Mouse (Mus musculus) hindbrain, embryonic 15.5 days (tissue): Measurements from ENCODE around the gene Foxo1. TPM values are rescaled to one million over a fixed set of nuclear protein-coding genes. Genes with fewer than 3 reads are reported as not detected.
A peak's percentile ranks its signal among the peaks of the same experiment; 100 is the strongest.

ENCODE experiments used
- ATAC-seq: fragments of 200-750 bp; cut with Nextera tagmentation; 2 replicates; pipeline ENCODE4 v1.8.0; 2017; ENCODE audit warnings: low read depth, moderate number of reproducible peaks, moderate TSS enrichment; ENCODE audit not compliant: low FRiP score
- H3K27ac ChIP-seq: fragments of 300-500 bp; sonication (generic); replicated peaks from 2 replicates; pipeline ENCODE4 v1.5.1; 2015; ENCODE audit warnings: mild to moderate bottlenecking, inconsistent platforms
- H3K27me3 ChIP-seq: fragments of 300-500 bp; sonication (generic); 2 replicates; pipeline ENCODE4 v1.6.1; 2015; ENCODE audit warnings: control low read depth, inconsistent platforms
- H3K36me3 ChIP-seq: fragments of 300-500 bp; sonication (generic); 2 replicates; pipeline ENCODE4 v1.6.1; 2015; ENCODE audit warnings: control low read depth, inconsistent platforms
- H3K4me1 ChIP-seq: fragments of 300-500 bp; sonication (generic); replicated peaks from 2 replicates; pipeline ENCODE4 v1.6.1; 2015; ENCODE audit warnings: control low read depth, inconsistent platforms
- H3K4me2 ChIP-seq: fragments of 300-500 bp; sonication (generic); 2 replicates; pipeline ENCODE4 v1.6.1; 2015; ENCODE audit warnings: moderate library complexity, mild to moderate bottlenecking, inconsistent platforms
- H3K4me3 ChIP-seq: fragments of 300-500 bp; sonication (generic); 2 replicates; pipeline ENCODE4 v1.5.1; 2015; ENCODE audit warnings: mild to moderate bottlenecking, inconsistent platforms
- H3K9ac ChIP-seq: fragments of 300-500 bp; sonication (generic); 2 replicates; pipeline ENCODE4 v1.6.1; 2015; ENCODE audit warnings: inconsistent platforms
- H3K9me3 ChIP-seq: fragments of 300-500 bp; sonication (generic); 2 replicates; pipeline ENCODE4 v1.6.1; 2016; ENCODE audit warnings: control low read depth, inconsistent platforms
- WGBS: fragments of 180-500 bp; shearing (Covaris S2); methylation state at CpG from one replicate; pipeline ENCODE4 v1.1.7; 2015; 5-methylcytosine and 5-hydroxymethylcytosine counted together
- polyA plus RNA-seq: library from polyadenylated mRNA; unstranded; fragments of >200 nt; fragmentation: Nextera tagmentation; extraction: Ambion mirVana; gene quantifications from 2 replicates; pipeline ENCODE4 v1.2.1, GENCODE M21; 2015

The Foxo1 gene
- polyA plus RNA-seq, 1 experiment from 2014 or later: 3.4 TPM

- H3K4me3 ChIP-seq: peak overlapping the region; percentile 84
Observed at GRCm38 (mm10) chr3:52269514-52270351, 1.6 kb downstream of the Foxo1 start.

GRCm38 (mm10) chr3:52270511-52270910 is 2.4 kb downstream of the Foxo1 start:
- peaks cover 41% of the 10 kb centered on the region for H3K27me3 ChIP-seq
- H3K4me2 ChIP-seq: peak overlapping the region; percentile 76
- H3K4me1 ChIP-seq: peaks cover 33% of the 10 kb centered on the region
- no peaks in the 10 kb centered on the region for H3K9me3 ChIP-seq
- 41% methylated on average over 3 of the region's 3 CpGs for WGBS
- no peaks in the 10 kb centered on the region for H3K36me3 ChIP-seq
- no peak overlapping the region for H3K27ac ChIP-seq
- H3K4me3 ChIP-seq: peak overlapping the region; percentile 84
- ATAC-seq: no peak
- H3K9ac ChIP-seq: no peak overlapping the region

More at GRCm38 (mm10) chr3:52269514-52270351, 1.6 kb downstream of the Foxo1 start:
- Histone ChIP-seq H3K4me1 (peaks cover 33% of the 10 kb centered on the region), H3K27me3 (peaks cover 46% of the 10 kb centered on the region), H3K36me3 (no peaks in the 10 kb centered on the region), H3K4me2 (peak overlapping the region; percentile 76), H3K9me3 (no peaks in the 10 kb centered on the region), H3K9ac (peak overlapping the region; percentile 45), H3K27ac (no peak overlapping the region)
- ATAC-seq: no peak
- under 1% methylated on average over 55 of the region's 55 CpGs for WGBS

GRCm38 (mm10) chr3:52271376-52271775 is 3.2 kb downstream of the Foxo1 start:
- peaks cover 33% of the 10 kb centered on the region for H3K4me1 ChIP-seq
- no peak for ATAC-seq
- peaks cover 32% of the 10 kb centered on the region for H3K27me3 ChIP-seq
- WGBS: 86% methylated on average over 5 of the region's 5 CpGs
- H3K4me2 ChIP-seq: peak overlapping the region; percentile 76; the same call in 1 of the 2 replicates
- H3K36me3 ChIP-seq: no peaks in the 10 kb centered on the region
- H3K9ac ChIP-seq: no peak overlapping the region
- H3K9me3 ChIP-seq: no peaks in the 10 kb centered on the region
- H3K4me3 ChIP-seq: no peak overlapping the region
- H3K27ac ChIP-seq: no peak overlapping the region

- 54% methylated on average over 8 of the region's 8 CpGs for WGBS
Observed at GRCm38 (mm10) chr3:52272376-52272865, 4.3 kb downstream of the Foxo1 start.

GRCm38 (mm10) chr3:52274475-52274874 is 6.3 kb downstream of the Foxo1 start:
- Histone ChIP-seq H3K4me2 (no peak overlapping the region), H3K4me3 (no peak overlapping the region), H3K27me3 (peaks cover 21% of the 10 kb centered on the region), H3K9me3 (no peaks in the 10 kb centered on the region), H3K27ac (no peak overlapping the region), H3K4me1 (peaks cover 11% of the 10 kb centered on the region), H3K9ac (no peak overlapping the region), H3K36me3 (no peaks in the 10 kb centered on the region)
- no peak for ATAC-seq

More at GRCm38 (mm10) chr3:52272376-52272865, 4.3 kb downstream of the Foxo1 start:
- no peaks in the 10 kb centered on the region for H3K9me3 ChIP-seq
- H3K27ac ChIP-seq: no peak overlapping the region
- H3K4me1 ChIP-seq: peaks cover 25% of the 10 kb centered on the region
- H3K27me3 ChIP-seq: peaks cover 26% of the 10 kb centered on the region
- H3K4me2 ChIP-seq: no peak overlapping the region
- no peak for ATAC-seq
- H3K4me3 ChIP-seq: no peak overlapping the region
- H3K9ac ChIP-seq: no peak overlapping the region
- no peaks in the 10 kb centered on the region for H3K36me3 ChIP-seq

GRCm38 (mm10) chr3:52275037-52275555 is 7.0 kb downstream of the Foxo1 start:
- Histone ChIP-seq H3K9ac (no peak overlapping the region), H3K36me3 (no peaks in the 10 kb centered on the region), H3K4me3 (no peak overlapping the region), H3K4me1 (peaks cover 5% of the 10 kb centered on the region; the same call in 1 of the 2 replicates), H3K9me3 (no peaks in the 10 kb centered on the region), H3K27me3 (peaks cover 15% of the 10 kb centered on the region), H3K27ac (no peak overlapping the region), H3K4me2 (no peak overlapping the region)
- 80% methylated on average over 9 of the region's 9 CpGs for WGBS
- no peak for ATAC-seq

GRCm38 (mm10) chr3:52280681-52281080 is 12.5 kb downstream of the Foxo1 start:
- Histone ChIP-seq H3K4me1 (no peaks in the 10 kb centered on the region), H3K36me3 (no peaks in the 10 kb centered on the region), H3K27ac (no peak overlapping the region), H3K9ac (no peak overlapping the region), H3K4me2 (no peak overlapping the region), H3K27me3 (no peaks in the 10 kb centered on the region), H3K4me3 (no peak overlapping the region), H3K9me3 (no peaks in the 10 kb centered on the region)
- 91% methylated on average over 1 of the region's 1 CpGs for WGBS
- ATAC-seq: no peak

GRCm38 (mm10) chr3:52281882-52282281 is 13.7 kb downstream of the Foxo1 start:
- WGBS: 81% methylated on average over 3 of the region's 3 CpGs
- H3K4me2 ChIP-seq: no peak overlapping the region
- no peak overlapping the region for H3K27ac ChIP-seq
- ATAC-seq: no peak
- no peaks in the 10 kb centered on the region for H3K9me3 ChIP-seq
- no peak overlapping the region for H3K9ac ChIP-seq
- no peak overlapping the region for H3K4me3 ChIP-seq
- H3K4me1 ChIP-seq: no peaks in the 10 kb centered on the region
- no peaks in the 10 kb centered on the region for H3K27me3 ChIP-seq
- no peaks in the 10 kb centered on the region for H3K36me3 ChIP-seq

- Histone ChIP-seq H3K27ac (no peak overlapping the region), H3K4me3 (no peak overlapping the region), H3K9ac (no peak overlapping the region), H3K9me3 (no peaks in the 10 kb centered on the region), H3K4me2 (no peak overlapping the region), H3K4me1 (no peaks in the 10 kb centered on the region), H3K27me3 (no peaks in the 10 kb centered on the region), H3K36me3 (no peaks in the 10 kb centered on the region)
- 56% methylated on average over 2 of the region's 2 CpGs for WGBS
- no peak for ATAC-seq
Observed at GRCm38 (mm10) chr3:52282369-52282768, 14.2 kb downstream of the Foxo1 start.

- Histone ChIP-seq H3K27ac (no peak overlapping the region), H3K9me3 (no peaks in the 10 kb centered on the region), H3K4me3 (no peak overlapping the region), H3K27me3 (no peaks in the 10 kb centered on the region), H3K36me3 (no peaks in the 10 kb centered on the region), H3K9ac (no peak overlapping the region), H3K4me2 (no peak overlapping the region), H3K4me1 (no peaks in the 10 kb centered on the region)
- no peak for ATAC-seq
- WGBS: 89% methylated on average over 6 of the region's 6 CpGs
Observed at GRCm38 (mm10) chr3:52283521-52283920, 15.4 kb downstream of the Foxo1 start.

- H3K9ac ChIP-seq: no peak overlapping the region
- no peak overlapping the region for H3K27ac ChIP-seq
- no peaks in the 10 kb centered on the region for H3K27me3 ChIP-seq
- ATAC-seq: no peak
- 97% methylated on average over 2 of the region's 2 CpGs for WGBS
- peaks cover 4% of the 10 kb centered on the region for H3K4me1 ChIP-seq
- H3K36me3 ChIP-seq: no peaks in the 10 kb centered on the region
- no peaks in the 10 kb centered on the region for H3K9me3 ChIP-seq
- no peak overlapping the region for H3K4me2 ChIP-seq
- H3K4me3 ChIP-seq: no peak overlapping the region
Observed at GRCm38 (mm10) chr3:52290811-52291210, 22.7 kb downstream of the Foxo1 start.

- 78% methylated on average over 7 of the region's 7 CpGs for WGBS
Observed at GRCm38 (mm10) chr3:52292498-52292897, 24.4 kb downstream of the Foxo1 start.

More at GRCm38 (mm10) chr3:52292498-52292897, 24.4 kb downstream of the Foxo1 start:
- H3K36me3 ChIP-seq: no peaks in the 10 kb centered on the region
- H3K27me3 ChIP-seq: no peaks in the 10 kb centered on the region
- no peak overlapping the region for H3K27ac ChIP-seq
- no peak overlapping the region for H3K4me2 ChIP-seq
- H3K4me3 ChIP-seq: no peak overlapping the region
- no peak overlapping the region for H3K9ac ChIP-seq
- H3K9me3 ChIP-seq: no peaks in the 10 kb centered on the region
- no peak for ATAC-seq
- H3K4me1 ChIP-seq: peaks cover 4% of the 10 kb centered on the region
